In genomic region chr11:58949480-58950431, GRCm38 (mm10) we compare ENCODE assay signal across 8 mouse cellular contexts. TPM values are rescaled to one million over a fixed set of nuclear protein-coding genes. Genes with fewer than 3 reads are reported as not detected.
DNase-seq lines count a peak whose midpoint lies in the region; ATAC-seq and TF ChIP-seq lines count a peak whose summit lies in the region.

No protein-coding gene starts in this region.

- peaks cover 51% of the 10 kb centered on the region for H3K27me3 ChIP-seq in lung, embryonic 15.5 days
- no peaks in the 10 kb centered on the region for H3K27me3 ChIP-seq in hindbrain, embryonic 13.5 days
- H3K27me3 ChIP-seq in liver, embryonic 14.5 days (ENCODE audit: control insufficient read depth, insufficient read depth, low read length), result peaks cover 40% of the 10 kb centered on the region
- no peaks in the 10 kb centered on the region for H3K27me3 ChIP-seq in stomach, embryonic 15.5 days (replicated peaks)

- peak overlapping the region; percentile 89 for H3K27ac ChIP-seq in lung, embryonic 15.5 days
- H3K27ac ChIP-seq in hindbrain, embryonic 13.5 days, result peak overlapping the region; percentile 100
- H3K27ac ChIP-seq in liver, embryonic 14.5 days, result peak overlapping the region; percentile 63
- peak overlapping the region; percentile 89 for H3K27ac ChIP-seq in stomach, embryonic 15.5 days

- H3K4me3 ChIP-seq in lung, embryonic 15.5 days, result peak overlapping the region; percentile 41
- peak overlapping the region; percentile 64 for H3K4me3 ChIP-seq in hindbrain, embryonic 13.5 days
- H3K4me3 ChIP-seq in liver, embryonic 14.5 days (ENCODE audit: insufficient read depth in 1 of 2, low read depth in 2 of 2, low read length in 2 of 2), result peak overlapping the region; percentile 57 to 70
- H3K4me3 ChIP-seq in stomach, embryonic 15.5 days (replicated peaks), result peak overlapping the region; percentile 46

- no peak for TF ChIP-seq EP300 in liver, embryonic 14.5 days (IDR thresholded peaks at IDR 0.05; ENCODE audit: low read depth)

- no peak for TF ChIP-seq CTCF in liver, embryonic 14.5 days (IDR thresholded peaks at IDR 0.05; ENCODE audit: low read depth)

- no peaks in the 10 kb centered on the region for H3K36me3 ChIP-seq in lung, embryonic 15.5 days
- no peaks in the 10 kb centered on the region for H3K36me3 ChIP-seq in hindbrain, embryonic 13.5 days
- H3K36me3 ChIP-seq in liver, embryonic 14.5 days (replicated peaks; ENCODE audit: control insufficient read depth, insufficient read depth, low read depth), result no peaks in the 10 kb centered on the region
- no peaks in the 10 kb centered on the region for H3K36me3 ChIP-seq in stomach, embryonic 15.5 days

- intact Hi-C loops in heart, postnatal 36 days (cut with DNase I), result loop anchor here (10.0 kb wide), 2 partner anchors 255 to 1465 kb away; partner anchors contain the start of genes 2310033P09Rik, Atpaf2, Gid4 and Mrpl55

- WGBS in lung, embryonic 15.5 days, result 10% methylated on average over 20 of the region's 20 CpGs
- 2% methylated on average over 20 of the region's 20 CpGs for WGBS in hindbrain, embryonic 13.5 days
- 22% methylated on average over 20 of the region's 20 CpGs for WGBS in liver, embryonic 14.5 days (ENCODE audit: insufficient replicate concordance)
- 12% methylated on average over 20 of the region's 20 CpGs for WGBS in stomach, embryonic 15.5 days

- no peak for ATAC-seq in lung, embryonic 15.5 days (ENCODE audit: borderline replicate concordance, extremely low read depth, low FRiP score, low TSS enrichment)
- ATAC-seq in hindbrain, embryonic 13.5 days (ENCODE audit: low FRiP score), result peak; percentile 47; the same call in 1 of the 2 replicates
- ATAC-seq in liver, embryonic 14.5 days (ENCODE audit: insufficient read depth), result no peak
- ATAC-seq in stomach, embryonic 15.5 days (ENCODE audit: insufficient read depth, low FRiP score, low read depth), result no peak

- H3K4me1 ChIP-seq in lung, embryonic 15.5 days, result peaks cover 20% of the 10 kb centered on the region
- H3K4me1 ChIP-seq in hindbrain, embryonic 13.5 days (replicated peaks), result peaks cover 36% of the 10 kb centered on the region
- H3K4me1 ChIP-seq in liver, embryonic 14.5 days (replicated peaks; ENCODE audit: control insufficient read depth in 2 of 2, insufficient read depth in 2 of 2, low read length in 1 of 2), result peaks cover 15 to 29% of the 10 kb centered on the region in 2 experiments
- peaks cover 14% of the 10 kb centered on the region; the same call in 1 of the 2 replicates for H3K4me1 ChIP-seq in stomach, embryonic 15.5 days

- no peaks in the 10 kb centered on the region for H3K9me3 ChIP-seq in lung, embryonic 15.5 days
- H3K9me3 ChIP-seq in hindbrain, embryonic 13.5 days, result no peaks in the 10 kb centered on the region
- H3K9me3 ChIP-seq in liver, embryonic 14.5 days (ENCODE audit: control insufficient read depth, low read length), result no peaks in the 10 kb centered on the region
- no peaks in the 10 kb centered on the region for H3K9me3 ChIP-seq in stomach, embryonic 15.5 days

- DNase-seq in lung, postnatal 36 days, result no peak
- DNase-seq in cerebellum, postnatal 14 days, result peak; percentile 82 to 86
- DNase-seq in liver, embryonic 14.5 days (ENCODE audit: low read depth in 3 of 3, low spot score in 3 of 3), result no peak
- DNase-seq in urinary bladder, adult 18-20 months (ENCODE audit: low spot score in 2 of 2), result no peak
- no peak for DNase-seq in heart, postnatal 36 days

- H3K4me2 ChIP-seq in lung, embryonic 15.5 days, result peak overlapping the region; percentile 57
- H3K4me2 ChIP-seq in hindbrain, embryonic 13.5 days, result peak overlapping the region; percentile 59
- H3K4me2 ChIP-seq in liver, embryonic 14.5 days (ENCODE audit: low read depth), result peak overlapping the region; percentile 76
- H3K4me2 ChIP-seq in stomach, embryonic 15.5 days, result peak overlapping the region; percentile 69

- H3K9ac ChIP-seq in lung, embryonic 15.5 days, result peak overlapping the region; percentile 40
- H3K9ac ChIP-seq in hindbrain, embryonic 13.5 days, result peak overlapping the region; percentile 98
- H3K9ac ChIP-seq in liver, embryonic 14.5 days (replicated peaks), result peak overlapping the region; percentile 74
- H3K9ac ChIP-seq in stomach, embryonic 15.5 days, result 0 out of 2 replicates have a peak overlapping the region, but pooled peaks have one; percentile 12

RNA-seq across cellular contexts. Expression of gene Hist3h2ba, which starts 1.0 kb away (rescaled TPM):
- polyA plus RNA-seq in lung, embryonic 15.5 days (2015; fragmentation: Nextera tagmentation; extraction: Ambion mirVana), result 19.3 and 21.5 TPM in 2 replicates
- 285 and 298 TPM in 2 replicates for polyA plus RNA-seq in hindbrain, embryonic 13.5 days (2015; fragmentation: Nextera tagmentation; extraction: Ambion mirVana)
- 15.7 and 16.0 TPM in 2 replicates for polyA plus RNA-seq in liver, embryonic 14.5 days (2012; rRNA removed)
- 4.2 and 6.0 TPM in 2 replicates for polyA plus RNA-seq in liver, embryonic 14.5 days (2014; fragmentation: Nextera tagmentation; extraction: Ambion mirVana)
- polyA plus RNA-seq in stomach, embryonic 15.5 days (2015; fragmentation: Nextera tagmentation; extraction: Ambion mirVana), result 42.0 and 45.8 TPM in 2 replicates
- 1 to 10 TPM; 2.2 to 2.5 TPM for total RNA-seq in heart, postnatal 36 days (2021)

RNA-seq across cellular contexts. Expression of gene Hist3h2a, which starts 4.7 kb away (rescaled TPM):
- 22.2 and 23.7 TPM in 2 replicates for polyA plus RNA-seq in lung, embryonic 15.5 days (2015; fragmentation: Nextera tagmentation; extraction: Ambion mirVana)
- 138 and 142 TPM in 2 replicates for polyA plus RNA-seq in hindbrain, embryonic 13.5 days (2015; fragmentation: Nextera tagmentation; extraction: Ambion mirVana)
- 11.0 and 11.5 TPM in 2 replicates for polyA plus RNA-seq in liver, embryonic 14.5 days (2012; rRNA removed)
- polyA plus RNA-seq in liver, embryonic 14.5 days (2014; fragmentation: Nextera tagmentation; extraction: Ambion mirVana), result 13.5 and 16.7 TPM in 2 replicates
- polyA plus RNA-seq in stomach, embryonic 15.5 days (2015; fragmentation: Nextera tagmentation; extraction: Ambion mirVana), result 29.6 and 32.2 TPM in 2 replicates
- total RNA-seq in heart, postnatal 36 days (2021), result 10 to 100 TPM; 15.3 to 17.6 TPM

RNA-seq across cellular contexts. Expression of gene Trim17, which starts 4.7 kb away (rescaled TPM):
- polyA plus RNA-seq in lung, embryonic 15.5 days (2015; fragmentation: Nextera tagmentation; extraction: Ambion mirVana), result 0.31 and 0.39 TPM in 2 replicates
- 1.6 TPM in 2 replicates for polyA plus RNA-seq in hindbrain, embryonic 13.5 days (2015; fragmentation: Nextera tagmentation; extraction: Ambion mirVana)
- 0.05 and 0.06 TPM in 2 replicates for polyA plus RNA-seq in liver, embryonic 14.5 days (2012; rRNA removed)
- polyA plus RNA-seq in liver, embryonic 14.5 days (2014; fragmentation: Nextera tagmentation; extraction: Ambion mirVana), result 0.06 and 0.14 TPM in 2 replicates
- polyA plus RNA-seq in stomach, embryonic 15.5 days (2015; fragmentation: Nextera tagmentation; extraction: Ambion mirVana), result 0.19 and 0.28 TPM in 2 replicates
- total RNA-seq in heart, postnatal 36 days (2021), result under 1 TPM; 0.11 to 0.16 TPM

RNA-seq across cellular contexts. Expression of gene Rnf187, which starts 11.0 kb away (rescaled TPM):
- 241 and 245 TPM in 2 replicates for polyA plus RNA-seq in lung, embryonic 15.5 days (2015; fragmentation: Nextera tagmentation; extraction: Ambion mirVana)
- 522 and 540 TPM in 2 replicates for polyA plus RNA-seq in hindbrain, embryonic 13.5 days (2015; fragmentation: Nextera tagmentation; extraction: Ambion mirVana)
- 80.8 and 83.3 TPM in 2 replicates for polyA plus RNA-seq in liver, embryonic 14.5 days (2012; rRNA removed)
- polyA plus RNA-seq in liver, embryonic 14.5 days (2014; fragmentation: Nextera tagmentation; extraction: Ambion mirVana), result 104 and 120 TPM in 2 replicates
- 229 and 235 TPM in 2 replicates for polyA plus RNA-seq in stomach, embryonic 15.5 days (2015; fragmentation: Nextera tagmentation; extraction: Ambion mirVana)
- total RNA-seq in heart, postnatal 36 days (2021), result 100 to 1,000 TPM; 160 to 167 TPM

RNA-seq across cellular contexts. Expression of gene Trim11, which starts 28.1 kb away (rescaled TPM):
- polyA plus RNA-seq in lung, embryonic 15.5 days (2015; fragmentation: Nextera tagmentation; extraction: Ambion mirVana), result 19.9 and 22.9 TPM in 2 replicates
- polyA plus RNA-seq in hindbrain, embryonic 13.5 days (2015; fragmentation: Nextera tagmentation; extraction: Ambion mirVana), result 20.8 and 21.8 TPM in 2 replicates
- 8.1 and 8.3 TPM in 2 replicates for polyA plus RNA-seq in liver, embryonic 14.5 days (2012; rRNA removed)
- 6.4 and 6.9 TPM in 2 replicates for polyA plus RNA-seq in liver, embryonic 14.5 days (2014; fragmentation: Nextera tagmentation; extraction: Ambion mirVana)
- polyA plus RNA-seq in stomach, embryonic 15.5 days (2015; fragmentation: Nextera tagmentation; extraction: Ambion mirVana), result 17.9 and 19.1 TPM in 2 replicates
- 10 to 100 TPM; 14.5 TPM for total RNA-seq in heart, postnatal 36 days (2021)

Comparison
In these comparisons a context has a peak if more than half of its experiments do, and no peak if none do; other contexts are left out.
1. H3K9ac ChIP-seq: peak in every context shown above with its lines; median percentile 98 in hindbrain, embryonic 13.5 days; 74 in liver, embryonic 14.5 days; 40 in lung, embryonic 15.5 days; 12 in stomach, embryonic 15.5 days.
2. DNase-seq: peak in cerebellum, postnatal 14 days (2 of 2); none in lung, postnatal 36 days (single experiment), liver, embryonic 14.5 days (0 of 3), urinary bladder, adult 18-20 months (0 of 2) and heart, postnatal 36 days (0 of 2).
3. Peak in every context shown above with its lines, with median percentiles within 50 percentile points of each other: H3K27ac ChIP-seq, H3K4me2 ChIP-seq and H3K4me3 ChIP-seq.